Mouse (Mus musculus) thymus, postnatal 25 days (tissue): ENCODE measurements around the gene Ints13.

Experiments used
- DNase-seq: peaks from one replicate; pipeline ENCODE4 v3.0.0; 2022

Ints13 gene

DNA sequence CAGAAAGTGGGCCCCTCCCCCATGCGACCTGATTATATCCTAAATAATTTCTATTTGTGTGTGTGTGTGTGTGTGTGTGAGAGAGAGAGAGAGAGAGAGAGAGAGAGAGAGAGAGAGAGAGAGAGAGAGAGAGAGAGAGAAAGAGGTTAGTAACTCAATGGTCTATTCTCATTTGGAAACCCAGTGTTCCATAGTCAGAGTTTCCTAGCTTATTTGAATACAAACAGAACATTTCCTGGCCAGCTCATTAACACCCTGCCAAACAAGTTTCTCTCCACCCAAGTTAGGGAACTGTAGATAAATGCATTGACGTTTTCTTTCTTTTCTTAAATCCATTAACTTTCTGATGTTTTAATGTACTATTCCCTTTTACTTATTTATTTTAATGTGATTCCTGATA lies 39.6 kb downstream of the Ints13 start:
- no peak for DNase-seq

DNA sequence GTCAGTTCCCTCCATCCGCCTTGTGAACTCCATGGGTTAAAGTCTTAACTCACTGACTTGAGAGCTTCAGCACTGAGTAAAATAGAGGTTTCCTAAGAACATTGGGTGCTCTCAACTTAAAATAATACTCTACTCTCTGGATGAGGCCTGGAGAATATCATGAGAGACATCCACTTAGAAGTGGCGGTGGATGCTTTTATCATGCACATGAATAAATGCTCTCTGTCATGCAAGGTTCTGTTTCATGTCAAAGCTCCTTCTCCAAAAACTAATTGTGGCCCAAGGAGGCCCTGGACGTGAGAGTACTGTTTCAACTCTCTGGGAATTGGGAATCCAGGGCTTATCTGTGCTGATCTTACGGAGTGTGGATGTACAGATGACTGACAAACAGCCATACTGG lies 40.5 kb downstream of the Ints13 start:
- no peak for DNase-seq

GRCm38 (mm10) chr6:146535501-146535900 lies 42.1 kb downstream of the Ints13 start:
- no peak for DNase-seq

GRCm38 (mm10) chr6:146533146-146533545 lies 44.5 kb downstream of the Ints13 start:
- no peak for DNase-seq

- no peak for DNase-seq
Observed at GRCm38 (mm10) chr6:146530769-146531168, 46.9 kb downstream of the Ints13 start.

GRCm38 (mm10) chr6:146530363-146530762 lies 47.3 kb downstream of the Ints13 start:
- DNase-seq: no peak

GRCm38 (mm10) chr6:146527537-146527936 lies 50.1 kb downstream of the Ints13 start:
- DNase-seq: no peak

DNA sequence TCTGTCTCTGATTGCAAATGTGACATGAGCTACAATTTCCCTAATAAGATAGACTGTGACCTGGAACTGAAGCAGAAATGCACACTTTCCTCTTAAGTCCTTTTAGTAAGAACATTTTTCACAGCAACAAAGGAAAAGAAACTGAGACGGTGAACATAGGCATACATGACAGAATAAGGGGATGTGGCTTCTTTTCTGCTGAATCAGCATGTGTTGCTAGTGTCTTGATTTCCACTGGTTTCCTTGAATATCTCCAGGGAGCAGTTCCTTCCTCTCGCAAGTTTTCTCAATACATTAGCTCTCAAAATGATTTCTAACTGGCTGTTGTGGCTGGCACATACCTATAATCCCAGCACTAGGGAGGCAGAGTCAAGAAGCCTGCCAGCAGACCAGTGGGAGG lies 52.1 kb downstream of the Ints13 start:
- no peak for DNase-seq

- DNase-seq: peak; percentile 60
Observed at GRCm38 (mm10) chr6:146521456-146522245, 56.0 kb downstream of the Ints13 start.

DNA sequence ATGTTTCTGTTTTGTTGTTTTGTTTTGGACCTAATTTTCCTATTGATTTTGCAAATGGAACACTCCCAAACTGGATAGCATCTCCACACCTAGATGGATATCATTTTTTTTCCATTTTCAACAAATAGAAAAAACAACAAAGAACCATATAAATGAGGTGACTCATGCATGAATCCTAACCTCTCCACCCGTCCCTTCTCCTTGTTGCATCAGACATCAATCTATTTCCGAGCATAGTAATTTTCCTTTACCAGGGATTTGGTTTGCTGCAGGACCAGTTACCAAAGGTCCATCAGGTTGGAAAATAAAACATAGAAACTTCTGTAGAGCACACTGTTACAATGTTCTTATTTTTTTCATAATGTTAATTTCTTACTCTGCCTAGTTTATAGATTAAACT lies 58.6 kb downstream of the Ints13 start:
- DNase-seq: no peak

DNA sequence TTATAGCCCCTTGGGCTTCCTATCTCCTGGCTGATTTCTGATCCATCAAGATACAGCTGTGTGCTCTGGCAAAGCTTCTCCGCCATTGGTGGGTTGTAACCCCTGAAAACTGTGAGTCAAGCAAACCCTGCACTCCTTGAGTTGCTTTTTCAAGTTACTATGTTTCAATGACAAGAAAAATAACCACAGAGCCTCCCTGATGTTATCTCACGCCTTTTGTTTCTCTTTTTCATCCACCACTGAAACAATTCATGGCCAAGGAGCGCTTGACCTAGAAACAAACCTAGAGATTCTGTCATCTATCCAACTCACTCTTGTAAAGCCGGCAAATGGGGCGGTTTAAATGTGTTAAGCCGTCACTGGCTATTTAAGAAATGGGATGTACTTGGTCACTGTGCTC lies 61.7 kb downstream of the Ints13 start:
- no peak for DNase-seq

- peak; percentile 72 for DNase-seq
Observed at GRCm38 (mm10) chr6:146514531-146514948, 63.1 kb downstream of the Ints13 start.

DNA sequence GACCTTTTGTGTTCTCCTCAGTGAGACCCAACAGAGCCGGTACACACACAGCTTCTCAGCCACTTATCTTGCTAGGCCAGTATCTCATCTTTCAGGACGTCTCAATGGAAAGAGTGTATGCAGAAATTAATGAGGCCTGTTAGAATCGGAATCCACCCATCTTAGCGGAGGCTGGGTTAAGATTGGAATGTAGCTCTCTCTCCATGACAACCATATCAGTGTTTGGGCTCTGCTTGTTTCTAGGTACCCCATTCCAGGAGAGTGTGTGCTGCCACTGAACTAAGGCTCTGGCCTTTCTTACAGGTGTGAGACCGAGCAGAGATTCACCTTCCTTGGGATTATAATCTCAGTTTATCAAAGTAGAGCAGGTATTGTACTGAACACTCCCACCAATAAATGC lies 63.7 kb downstream of the Ints13 start:
- no peak for DNase-seq

GRCm38 (mm10) chr6:146513384-146513783 lies 64.3 kb downstream of the Ints13 start:
- DNase-seq: no peak

DNA sequence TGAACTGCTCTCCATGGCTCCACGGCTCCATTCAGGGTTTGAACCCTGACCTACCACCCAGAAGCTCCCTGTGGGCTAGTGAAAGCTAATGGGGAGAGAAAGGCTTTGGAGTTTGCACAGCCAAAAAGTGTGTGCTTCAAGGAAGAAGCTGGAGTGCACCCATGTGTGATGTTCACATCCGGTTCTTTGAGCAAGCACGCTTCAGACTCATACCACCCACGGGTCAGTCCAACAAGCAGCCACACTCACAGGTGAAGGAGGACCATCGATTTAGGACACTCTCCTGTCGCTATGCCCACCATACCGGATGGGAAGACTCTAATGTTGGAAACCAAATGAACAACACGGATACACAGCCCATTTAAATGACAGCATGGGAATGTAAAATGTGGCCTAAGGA lies 66.1 kb downstream of the Ints13 start:
- no peak for DNase-seq

DNA sequence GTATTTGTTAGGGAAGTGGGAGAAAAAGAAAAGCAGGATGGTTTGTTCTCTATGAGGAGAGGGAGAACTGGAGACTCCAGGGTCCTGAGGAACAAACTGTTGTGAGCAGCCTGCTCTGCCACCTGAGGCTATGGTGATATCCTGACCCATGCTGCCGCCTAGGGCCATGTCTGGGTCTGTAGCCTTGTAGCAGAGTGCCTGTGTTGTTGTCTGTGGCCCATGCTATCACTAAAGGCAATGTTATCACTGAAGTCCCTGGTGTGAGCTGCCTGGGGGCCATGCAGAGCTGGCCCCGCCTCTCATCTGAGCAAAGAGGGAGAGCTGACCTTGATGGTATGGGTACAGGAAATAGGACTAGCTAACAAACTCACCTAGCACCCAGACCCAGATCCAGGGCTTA lies 67.7 kb downstream of the Ints13 start:
- DNase-seq: no peak

DNA sequence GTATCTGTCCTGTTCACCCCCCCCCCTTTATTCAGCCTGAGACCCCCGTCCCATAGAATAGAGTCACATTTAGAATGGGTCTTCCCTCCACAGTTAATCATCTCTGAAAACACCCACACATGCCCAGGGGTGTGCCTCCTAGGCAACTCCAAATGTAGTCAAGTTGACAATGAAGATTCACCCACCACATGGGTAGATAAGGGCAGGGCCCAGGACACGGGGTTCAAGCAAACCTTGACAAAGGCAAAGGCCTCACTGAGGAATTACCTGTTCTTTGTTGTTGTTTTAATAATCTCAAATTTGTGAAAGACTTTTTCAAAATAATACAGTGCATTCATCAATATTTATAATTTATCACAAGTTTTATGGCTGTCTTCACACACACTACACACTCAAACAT lies 73.2 kb downstream of the Ints13 start:
- DNase-seq: no peak

DNA sequence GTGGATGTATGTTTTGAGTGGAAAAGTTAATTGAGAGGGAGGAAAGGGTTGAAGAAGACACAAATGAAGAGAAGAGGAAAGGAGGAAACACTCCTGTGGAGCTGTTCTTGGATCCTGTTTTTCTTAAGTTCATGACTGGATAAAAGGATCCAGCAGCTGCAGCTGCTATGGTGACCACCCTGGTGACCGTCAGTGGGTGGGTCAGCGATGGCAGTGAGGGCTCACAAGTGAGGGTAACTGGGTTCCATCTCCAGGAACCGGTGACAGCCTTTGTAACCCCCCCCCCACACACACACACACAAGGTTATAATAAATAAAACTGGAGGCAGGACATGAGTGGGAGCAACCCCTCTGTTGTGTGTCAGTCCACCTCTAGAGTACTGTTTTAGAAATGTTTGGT lies 74.8 kb downstream of the Ints13 start:
- DNase-seq: no peak

GRCm38 (mm10) chr6:146501866-146502804 lies 75.5 kb downstream of the Ints13 start, which contains the start of gene Itpr2:
Itpr2 (minus strand) TSS chr6:146502223.
- DNase-seq: peak; percentile 91

DNA sequence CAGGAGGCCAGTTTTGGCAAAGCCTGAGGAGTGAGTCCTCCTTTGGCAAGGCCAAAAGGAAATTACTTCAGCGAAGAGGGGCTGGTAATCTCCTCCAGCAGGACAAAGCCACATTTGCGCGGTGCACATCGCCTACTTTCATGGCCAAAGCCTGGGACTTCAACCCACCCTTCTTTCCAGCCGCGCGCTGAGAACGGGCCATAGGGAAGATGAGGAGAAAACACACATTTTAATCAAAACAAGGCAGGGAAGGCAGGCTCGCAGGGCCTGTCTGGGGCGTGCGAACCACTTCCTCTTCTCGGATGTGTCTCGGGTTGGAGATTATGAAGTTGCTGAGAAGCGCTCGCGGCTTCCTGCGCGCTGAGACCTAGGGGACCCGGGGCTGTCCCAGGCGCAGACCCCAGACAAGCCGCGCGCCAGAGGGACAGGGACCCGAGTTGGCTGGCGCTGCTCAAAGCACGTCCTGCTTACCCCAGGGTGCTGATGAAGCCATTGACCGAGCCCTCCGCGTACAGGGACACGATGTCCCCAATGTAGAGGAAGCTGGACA lies 76.2 kb downstream of the Ints13 start:
- peak; percentile 85 for DNase-seq

DNA sequence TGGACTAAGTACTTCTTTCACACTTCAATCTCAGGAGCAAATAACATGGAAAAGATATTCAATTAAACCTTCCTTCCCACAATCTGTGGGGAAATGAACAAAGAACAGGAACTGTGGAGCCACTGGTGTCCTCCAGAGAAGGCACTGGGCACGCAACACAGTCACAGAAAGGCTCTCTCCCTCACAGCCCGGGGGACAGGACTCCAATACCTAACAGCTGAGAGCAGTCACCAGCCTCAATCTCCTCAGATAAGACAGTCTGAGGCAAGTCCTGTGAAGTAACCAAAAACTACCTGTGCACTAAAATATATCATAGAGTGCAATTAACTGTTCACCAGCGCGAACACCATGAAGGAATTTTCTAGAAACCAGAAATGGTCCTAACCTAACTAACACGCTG lies 76.9 kb downstream of the Ints13 start:
- DNase-seq: no peak

DNA sequence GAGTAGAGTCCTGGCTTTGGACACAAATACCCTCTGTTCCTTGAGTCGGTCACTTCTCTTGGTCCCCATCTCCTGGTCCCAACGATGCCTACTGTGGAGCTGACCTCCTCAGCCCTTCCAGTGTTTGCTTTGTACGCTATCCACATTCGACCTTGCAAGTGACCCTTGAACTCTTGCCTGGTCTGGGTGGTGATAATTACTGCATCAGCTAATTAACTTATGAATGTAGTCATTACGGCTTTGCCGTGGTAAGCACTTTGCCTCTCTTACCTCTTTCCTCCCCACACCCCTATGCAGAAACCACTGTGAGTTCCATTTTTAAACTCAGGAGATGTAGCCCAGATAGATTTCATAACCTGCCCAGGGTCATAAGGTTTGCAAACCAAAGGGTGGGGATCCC lies 77.4 kb downstream of the Ints13 start:
- no peak for DNase-seq
